Comparison of ENCODE assay signal across 14 mouse cellular contexts in the genomic region with DNA sequence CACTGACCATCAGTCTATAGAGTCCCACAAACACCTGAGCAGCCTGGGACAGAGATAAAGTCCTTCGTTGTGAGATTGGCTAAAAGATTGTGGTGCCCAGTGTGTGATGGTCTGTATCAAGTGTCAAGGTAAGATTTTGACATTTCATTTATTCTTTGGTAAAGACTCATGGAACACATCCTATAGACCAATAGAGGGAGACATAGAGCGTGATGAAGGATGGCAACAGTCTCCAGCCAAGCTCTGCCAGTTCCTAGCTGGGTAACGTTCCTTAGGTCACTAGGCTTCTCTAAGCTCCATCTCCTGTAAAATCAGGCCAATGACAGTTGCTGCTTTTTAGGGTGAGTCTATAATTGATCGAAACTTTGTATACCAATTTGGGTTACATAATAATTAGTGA.
DNase-seq lines count a peak whose midpoint lies in the region; ATAC-seq and TF ChIP-seq lines count a peak whose summit lies in the region.
"Had no signal": no experiment of that assay in that cellular context is flagged by ENCODE, and none has a peak within 500 bp of the region (broad histone marks: within the 10 kb centered on the region; RNA-seq: fewer than 3 reads in every experiment).

No protein-coding gene starts in this region.

- H3K4me2 ChIP-seq in lung, embryonic 14.5 days: no peak overlapping the region
- H3K4me2 ChIP-seq: heart, embryonic 12.5 days had no signal

- H3K9me3 ChIP-seq in lung, embryonic 14.5 days (ENCODE audit: low read depth, low read length): no peaks in the 10 kb centered on the region
- H3K9me3 ChIP-seq: heart, embryonic 12.5 days had no signal

- H3K4me1 ChIP-seq in heart, adult 2 months (ENCODE audit: control insufficient read depth, insufficient read depth, low read length): no peaks in the 10 kb centered on the region
- H3K4me1 ChIP-seq in lung, embryonic 14.5 days (ENCODE audit: insufficient read depth): no peaks in the 10 kb centered on the region
- H3K4me1 ChIP-seq: heart, embryonic 12.5 days had no signal

- intact Hi-C loops in heart, adult 2 months (cut with DNase I): no loop called here

- no peak for DNase-seq in heart, adult 2 months
- no peak for DNase-seq in heart, adult 9 months (ENCODE audit: low spot score in 2 of 2)
- DNase-seq in lung, embryonic 14.5 days: peak; percentile 30
- no peak for DNase-seq in lung, postnatal 25 days (ENCODE audit: low spot score)
- DNase-seq in brain, embryonic 14.5 days (ENCODE audit: low read depth): peak; percentile 27
- DNase-seq in retina, adult 2 months (ENCODE audit: low read depth, low spot score): peak; percentile 6
- DNase-seq in T-cell, adult 2 months (ENCODE audit: low spot score): no peak
- no peak for DNase-seq in layer of hippocampus, adult 9-11 months
- DNase-seq: left cerebral cortex, postnatal 4 days; thymus, postnatal 36 days had no signal

- no peak for ATAC-seq in lung, embryonic 14.5 days (ENCODE audit: insufficient read depth)
- ATAC-seq: CD4-positive, CD25-positive, alpha-beta regulatory T cell, adult 4 months; hindbrain, embryonic 16.5 days had no signal

- no peak overlapping the region for H3K4me3 ChIP-seq in heart, adult 2 months
- H3K4me3 ChIP-seq in lung, embryonic 14.5 days (ENCODE audit: low read depth, low read length): no peak overlapping the region
- H3K4me3 ChIP-seq: heart, embryonic 12.5 days had no signal

- no peak overlapping the region for H3K27ac ChIP-seq in heart, adult 2 months
- no peak overlapping the region for H3K27ac ChIP-seq in lung, embryonic 14.5 days (ENCODE audit: low read depth)
- H3K27ac ChIP-seq: macrophage had no signal

- no peak for TF ChIP-seq POLR2A in heart, adult 2 months (IDR thresholded peaks at IDR 0.05; ENCODE audit: insufficient read depth, low read depth, low read length)
- TF ChIP-seq POLR2A in brain, embryonic 14.5 days (IDR thresholded peaks at IDR 0.05; ENCODE audit: borderline replicate concordance, extremely low read depth, insufficient read depth, insufficient read length, poor library complexity, severe bottlenecking): no peak

- TF ChIP-seq EP300 in heart, adult 2 months (IDR thresholded peaks at IDR 0.05; ENCODE audit: insufficient read depth, low read depth, low read length): no peak

- peak; percentile 7; the same call in 1 of the 2 replicates for TF ChIP-seq CTCF in heart, adult 2 months (IDR thresholded peaks at IDR 0.05)
- peak; percentile 43 for TF ChIP-seq CTCF in lung, embryonic 14.5 days (IDR thresholded peaks at IDR 0.05; ENCODE audit: low read depth)
- peak; percentile 42; the same call in 1 of the 2 replicates for TF ChIP-seq CTCF in brain, embryonic 14.5 days (IDR thresholded peaks at IDR 0.05; ENCODE audit: borderline replicate concordance, extremely low read depth, insufficient read depth, insufficient read length)

- no peaks in the 10 kb centered on the region for H3K36me3 ChIP-seq in heart, adult 2 months (ENCODE audit: control insufficient read depth, insufficient read depth, low read length)
- H3K36me3 ChIP-seq in lung, embryonic 14.5 days (ENCODE audit: insufficient read depth): no peaks in the 10 kb centered on the region
- H3K36me3 ChIP-seq: heart, embryonic 12.5 days had no signal

- no peaks in the 10 kb centered on the region for H3K79me2 ChIP-seq in heart, adult 2 months (replicated peaks; ENCODE audit: control insufficient read depth, insufficient read depth, low read length)

- no peak overlapping the region for H3K9ac ChIP-seq in heart, adult 2 months (ENCODE audit: low read depth, low read length)
- no peak overlapping the region for H3K9ac ChIP-seq in lung, embryonic 14.5 days
- H3K9ac ChIP-seq: heart, embryonic 12.5 days had no signal

- no peaks in the 10 kb centered on the region for H3K27me3 ChIP-seq in heart, adult 2 months (ENCODE audit: control insufficient read depth, insufficient read depth, low read length)
- H3K27me3 ChIP-seq in lung, embryonic 14.5 days (ENCODE audit: insufficient read depth, low read length): no peaks in the 10 kb centered on the region
- H3K27me3 ChIP-seq: heart, embryonic 12.5 days had no signal

- WGBS in heart, adult 2 months: 44% methylated on average over 4 of the region's 4 CpGs
- WGBS in lung, embryonic 14.5 days: 49% methylated on average over 4 of the region's 4 CpGs

Comparison
In these comparisons a context has a peak if more than half of its experiments do, and no peak if none do; other contexts are left out.
1. DNase-seq: peak in lung, embryonic 14.5 days (single experiment), brain, embryonic 14.5 days (single experiment) and retina, adult 2 months (single experiment); none in heart, adult 2 months (0 of 2), heart, adult 9 months (0 of 2), lung, postnatal 25 days (single experiment), T-cell, adult 2 months (single experiment) and layer of hippocampus, adult 9-11 months (single experiment).
2. Peak in every context shown above with its lines, with median percentiles within 50 percentile points of each other: CTCF ChIP-seq.